Mouse (Mus musculus): Measurements from ENCODE around the gene Plcb4.

The Plcb4 gene

DNA sequence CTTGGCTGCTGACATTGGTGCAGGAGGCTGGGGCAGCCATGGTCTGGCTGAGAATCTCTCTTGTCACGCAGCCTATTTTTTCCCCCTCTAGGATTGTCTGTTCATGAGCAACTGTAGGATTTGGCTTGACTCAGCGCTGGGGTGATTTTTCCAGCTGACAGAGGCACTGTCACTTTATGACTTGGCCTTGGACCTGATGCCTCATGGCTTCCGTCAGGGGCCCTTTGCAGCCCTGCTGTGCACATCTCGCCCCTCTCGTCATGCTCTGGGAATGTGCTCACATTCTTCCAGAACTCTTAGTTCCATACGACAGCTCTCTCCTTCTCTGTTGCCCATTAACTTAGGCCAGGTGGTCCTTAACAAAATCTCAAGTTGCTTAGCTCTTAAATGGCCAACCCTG lies 152.0 kb downstream of the Plcb4 start:
- DNase-seq (ENCODE audit: low read depth), result no peak

DNA sequence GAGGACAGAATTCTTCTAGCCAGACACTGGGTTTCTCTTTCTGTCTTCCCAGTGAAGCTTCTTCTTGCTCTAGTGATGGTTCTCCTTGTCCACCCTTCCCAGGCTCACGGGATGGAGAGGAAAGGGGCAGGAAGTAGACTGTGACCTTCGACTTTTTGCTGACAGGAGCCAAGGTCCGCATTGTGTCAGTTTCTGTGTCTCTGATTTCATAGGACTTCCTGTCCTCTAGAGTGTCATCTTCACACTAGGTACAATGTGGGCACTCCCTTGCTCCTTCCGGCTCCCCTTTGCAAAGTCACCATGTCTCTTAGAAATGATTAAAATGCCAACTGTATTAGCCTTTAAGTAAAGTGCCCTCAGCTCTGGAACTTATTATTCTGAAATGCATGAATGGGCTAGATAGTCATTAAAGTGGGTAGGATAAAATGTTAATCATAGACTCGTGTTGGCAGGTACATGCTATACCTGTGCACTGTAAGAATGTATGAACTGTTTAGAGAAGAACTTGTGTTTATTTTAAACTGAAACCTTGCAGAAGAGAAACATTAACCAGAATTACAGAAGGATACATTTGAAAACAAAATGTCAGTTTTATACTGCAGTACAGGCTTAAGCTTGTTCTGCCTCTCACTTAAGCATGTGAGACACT lies 152.8 kb downstream of the Plcb4 start:
- no peak for DNase-seq (ENCODE audit: low read depth)

DNA sequence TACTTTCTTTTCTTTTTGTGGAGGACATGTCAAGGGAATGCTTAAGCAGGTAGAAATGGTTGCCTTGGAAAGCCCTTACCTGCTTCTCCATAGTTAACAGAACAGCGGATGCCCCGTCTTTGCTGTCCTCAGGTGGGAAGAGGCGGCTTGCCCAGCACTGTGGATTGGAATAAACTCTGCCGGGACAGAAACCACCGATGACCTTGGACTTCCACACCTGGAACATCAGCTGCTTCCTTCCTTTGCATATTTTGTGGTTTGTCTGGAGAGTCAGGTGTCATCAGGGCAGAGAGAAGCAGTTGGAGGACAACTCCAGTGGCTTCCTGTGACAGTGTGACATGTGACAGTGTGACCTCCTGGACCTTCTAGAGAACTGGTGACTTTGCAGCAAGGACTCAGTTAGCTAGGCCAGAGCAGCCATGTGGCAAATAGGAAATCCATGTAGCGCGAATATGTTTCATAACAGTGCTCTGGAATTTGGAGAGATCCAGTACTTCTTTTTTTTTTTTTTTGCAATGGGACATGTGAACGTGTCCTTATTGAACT lies 154.0 kb downstream of the Plcb4 start:
- no peak for DNase-seq (ENCODE audit: low read depth)

DNA sequence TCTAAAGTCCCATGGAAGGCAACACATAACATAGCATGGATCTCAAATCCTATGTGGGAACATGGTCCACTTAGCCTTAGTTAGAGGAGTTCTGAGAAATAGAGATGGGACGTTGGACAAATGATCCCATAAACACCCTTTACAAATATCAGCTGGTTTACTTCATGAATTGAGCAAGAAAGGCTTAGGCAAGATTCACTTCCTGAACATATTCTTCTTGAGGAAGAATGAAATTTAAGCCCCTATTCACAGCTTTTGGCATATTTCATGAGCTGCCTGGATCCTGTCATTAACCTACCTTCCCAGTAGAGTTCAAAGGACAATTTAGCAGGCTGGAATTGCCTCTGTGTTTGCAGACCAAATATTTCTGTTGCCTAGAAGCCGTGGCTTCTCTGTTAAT lies 161.9 kb downstream of the Plcb4 start:
- DNase-seq (ENCODE audit: low read depth), result no peak

DNA sequence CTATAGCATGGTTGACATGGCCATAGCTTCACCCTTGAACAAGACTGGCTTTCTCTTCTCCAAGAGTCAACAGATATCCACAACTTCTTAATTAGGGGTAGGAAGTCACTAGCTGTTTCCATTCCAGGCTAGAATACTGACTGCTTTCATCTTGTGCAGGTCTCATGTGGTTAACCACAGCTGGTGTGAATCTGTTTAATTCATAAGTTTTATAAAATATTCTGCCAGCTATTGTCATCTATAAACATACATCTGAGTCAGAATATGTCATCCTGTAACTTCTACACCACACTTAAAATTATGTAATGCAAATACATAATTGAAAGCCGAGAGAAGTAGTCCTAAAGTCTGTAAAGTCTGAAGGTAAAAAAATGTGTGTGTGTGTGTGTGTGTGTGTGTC lies 164.9 kb downstream of the Plcb4 start:
- DNase-seq (ENCODE audit: low read depth), result no peak

DNA sequence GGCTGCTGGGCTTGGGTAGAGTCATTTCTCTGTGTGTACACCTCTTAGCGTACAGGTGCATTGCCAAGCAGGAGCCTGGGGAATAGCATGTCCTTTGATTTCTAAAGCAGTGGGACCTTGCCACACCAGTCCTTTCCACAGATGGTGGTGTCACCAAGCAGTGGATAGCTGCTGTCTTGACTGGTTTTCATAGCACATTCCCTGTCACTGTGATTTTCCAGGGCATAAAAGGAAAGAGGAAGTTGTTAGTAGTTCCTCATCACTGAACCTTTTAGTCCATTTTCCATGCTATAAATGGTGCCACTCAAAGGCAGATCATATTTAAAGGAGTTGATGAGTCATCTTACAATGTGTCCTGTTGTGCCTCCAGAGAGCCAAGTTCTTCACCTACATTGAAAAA lies 165.9 kb downstream of the Plcb4 start:
- no peak for DNase-seq (ENCODE audit: low read depth)

DNA sequence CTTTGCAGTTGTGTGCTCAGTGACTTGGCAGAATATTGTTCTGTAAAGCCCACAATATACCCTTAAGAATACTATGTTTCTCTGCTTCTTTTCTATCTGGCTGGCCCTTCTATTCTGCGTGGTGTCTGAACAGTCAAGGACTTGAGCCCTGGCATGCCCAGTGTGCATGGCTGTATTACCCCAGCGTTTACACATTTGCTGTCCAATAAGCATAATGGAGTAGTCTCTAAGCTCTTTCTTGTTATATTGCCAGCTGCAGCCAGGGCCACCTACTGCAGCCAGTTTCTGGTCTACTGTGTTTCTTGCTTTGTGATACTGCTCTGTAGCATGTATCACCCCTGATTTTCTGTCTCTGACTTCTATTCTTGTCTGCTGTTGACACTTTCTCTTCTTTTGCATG lies 166.8 kb downstream of the Plcb4 start:
- DNase-seq (ENCODE audit: low read depth), result no peak

DNA sequence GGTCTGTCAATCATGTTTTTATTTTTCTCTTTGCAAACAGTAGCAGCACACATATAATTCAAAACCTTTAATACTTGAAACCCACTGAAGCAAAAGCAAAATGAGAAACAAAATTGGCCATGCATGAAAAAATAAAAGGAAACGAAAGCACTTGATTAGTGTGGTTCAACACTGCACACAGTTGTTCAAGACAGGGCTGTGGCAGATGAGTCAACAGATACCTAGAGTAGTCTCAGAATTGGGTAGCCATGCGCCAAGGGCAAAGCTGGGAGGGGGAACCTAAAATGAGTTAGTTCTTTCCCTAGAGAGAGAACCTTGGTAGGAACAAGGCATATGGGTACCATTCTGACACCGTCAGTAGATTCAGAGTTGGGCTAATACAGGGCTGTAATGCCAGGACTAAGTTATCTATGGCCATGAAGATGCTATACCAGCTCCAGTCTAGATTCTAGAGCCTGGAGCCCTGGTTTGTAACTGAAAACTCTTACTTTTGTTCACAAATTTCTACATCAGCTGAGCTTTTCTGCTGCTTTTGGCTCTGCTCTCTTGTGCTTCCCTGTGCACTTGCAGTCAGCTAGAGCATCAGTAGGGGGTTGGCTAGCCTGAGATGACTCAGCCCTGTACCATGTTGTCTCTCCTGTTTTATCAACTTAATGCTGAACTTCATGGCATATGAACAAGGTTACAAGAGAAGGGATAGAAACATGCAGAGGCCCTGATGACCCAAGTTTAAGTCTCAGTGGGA lies 168.0 kb downstream of the Plcb4 start:
- DNase-seq (ENCODE audit: low read depth), result no peak

DNA sequence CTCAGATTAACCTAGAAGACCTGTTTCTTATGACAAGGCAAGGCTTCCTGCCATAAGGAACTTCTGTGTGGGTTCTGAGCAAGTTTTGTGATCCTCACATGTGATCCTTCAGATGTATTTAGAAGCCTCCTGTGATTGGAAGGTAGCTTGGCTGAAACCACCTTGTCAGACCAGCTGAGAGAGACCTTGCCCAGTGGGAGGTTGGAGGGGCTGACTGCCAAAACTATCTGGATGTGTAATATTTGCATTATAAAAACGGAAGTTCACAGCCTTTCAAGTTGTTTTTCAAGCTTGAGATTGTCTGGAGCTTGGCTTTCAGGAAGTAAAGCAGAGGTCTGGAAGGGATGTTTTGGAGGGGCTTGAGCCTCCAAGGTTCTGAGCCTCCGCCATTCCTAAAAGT lies 169.6 kb downstream of the Plcb4 start:
- DNase-seq (ENCODE audit: low read depth), result no peak

DNA sequence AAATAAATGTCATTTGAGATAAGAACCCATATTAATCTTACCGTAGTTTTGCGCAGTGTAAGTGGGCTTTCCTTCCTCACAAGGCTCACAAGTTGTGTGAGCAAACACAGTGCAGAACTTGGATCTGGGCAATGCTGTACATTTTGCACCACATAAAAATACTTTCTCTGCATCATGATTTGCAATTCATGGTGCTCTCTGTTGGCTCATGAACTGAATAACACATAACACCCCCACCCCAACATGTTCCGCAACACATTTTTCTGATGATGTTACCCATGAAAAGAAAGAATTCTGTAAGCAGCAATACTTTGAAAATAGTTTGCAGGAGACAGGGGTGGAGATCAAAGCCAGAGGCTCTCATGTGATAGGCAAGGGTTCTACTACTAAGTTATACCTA lies 174.9 kb downstream of the Plcb4 start:
- no peak for DNase-seq (ENCODE audit: low read depth)

DNA sequence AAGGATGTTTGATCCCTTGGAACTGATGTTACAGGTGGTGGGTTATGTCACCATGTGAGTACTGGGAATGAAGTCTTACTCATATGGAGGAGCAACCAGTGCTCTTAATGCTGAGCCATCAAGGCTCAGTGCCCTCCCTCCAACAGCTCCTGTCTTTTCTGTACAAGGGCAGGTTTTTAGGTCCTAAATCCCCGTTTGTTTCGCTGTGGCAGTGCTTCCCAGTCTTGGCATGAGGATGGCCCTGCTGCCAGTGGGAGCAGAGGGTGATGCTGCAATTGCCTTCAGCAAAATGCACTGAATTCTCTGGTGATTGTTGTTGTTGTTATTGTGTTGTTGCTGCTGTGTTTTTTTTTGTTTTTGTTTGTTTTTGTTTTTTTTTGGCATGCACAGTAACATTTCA lies 175.6 kb downstream of the Plcb4 start:
- no peak for DNase-seq (ENCODE audit: low read depth)

DNA sequence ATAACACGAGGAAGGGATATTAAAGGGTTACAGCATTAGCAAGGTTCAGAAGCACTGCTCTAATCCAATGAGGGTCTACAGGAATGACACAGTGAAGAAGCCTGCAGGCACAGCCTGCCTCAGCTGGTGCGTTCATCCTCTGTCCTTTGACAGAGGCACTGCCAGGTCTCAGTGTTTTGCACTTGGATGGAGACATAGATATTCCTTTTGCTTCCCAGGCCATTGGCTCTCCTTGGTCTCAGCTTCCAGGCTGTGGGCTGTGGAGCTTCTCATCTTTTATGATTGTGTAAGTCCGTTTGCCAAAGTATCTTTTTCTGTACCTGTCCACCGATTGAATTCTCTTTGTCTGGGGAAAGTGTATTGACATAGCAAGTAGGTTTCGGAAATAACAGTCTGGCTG lies 177.1 kb downstream of the Plcb4 start:
- no peak for DNase-seq (ENCODE audit: low read depth)

DNA sequence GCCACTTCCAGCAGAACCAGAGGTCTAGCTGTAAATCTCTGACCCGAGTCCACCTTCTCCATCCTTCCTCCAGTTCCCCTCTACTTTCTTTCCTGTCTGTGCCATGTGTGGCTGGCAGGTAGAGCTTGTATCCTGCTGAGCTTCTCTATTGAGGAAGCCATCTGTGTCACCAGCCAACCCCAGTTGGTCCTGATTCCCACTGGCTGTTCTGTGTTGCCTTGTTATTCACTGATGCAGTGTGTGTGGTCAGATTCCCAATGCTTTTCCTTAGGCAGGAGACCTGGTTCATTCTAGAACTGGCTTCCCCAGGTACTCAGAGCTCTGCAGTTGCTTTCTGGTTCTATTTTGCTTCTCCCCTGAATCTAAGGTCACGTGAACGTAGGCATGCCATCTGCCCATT lies 177.6 kb downstream of the Plcb4 start:
- no peak for DNase-seq (ENCODE audit: low read depth)

DNA sequence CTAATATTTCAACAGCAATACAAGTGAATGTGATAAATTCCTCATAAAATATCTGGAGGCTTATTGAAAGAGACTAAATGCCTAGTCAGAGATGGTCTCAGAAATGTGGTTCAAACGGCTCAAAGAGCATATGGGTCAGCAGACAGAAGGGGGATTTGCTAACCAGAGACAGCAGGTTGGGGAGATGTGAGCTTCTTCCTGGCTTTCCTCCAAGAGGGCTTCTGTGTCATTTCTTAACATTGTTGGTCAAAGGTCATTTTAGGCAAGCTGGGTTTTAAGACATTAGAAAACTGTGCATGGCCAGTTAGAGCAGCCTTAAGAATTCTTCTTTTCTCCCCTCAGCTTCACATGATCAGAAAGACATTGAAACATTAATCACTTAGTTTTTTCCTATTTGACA lies 178.9 kb downstream of the Plcb4 start:
- no peak for DNase-seq (ENCODE audit: low read depth)

DNA sequence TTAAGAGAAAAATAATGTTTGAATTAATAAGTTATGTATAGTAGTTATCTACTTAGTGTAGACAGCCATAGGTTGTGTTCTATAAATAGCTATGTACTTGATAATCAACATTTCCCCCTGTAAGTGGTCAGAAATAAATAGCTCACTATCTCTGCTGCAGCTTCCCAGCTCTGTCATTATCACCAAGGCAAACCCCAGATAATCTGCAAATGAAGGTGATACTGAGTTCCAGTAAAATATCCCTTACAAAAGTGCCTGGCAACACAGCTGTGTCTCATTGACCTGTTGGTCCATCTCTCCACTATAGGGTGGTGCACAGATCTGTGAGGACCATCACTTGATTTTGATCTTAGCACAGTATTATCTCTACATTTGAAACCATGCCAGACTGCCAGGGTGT lies 179.3 kb downstream of the Plcb4 start:
- no peak for DNase-seq (ENCODE audit: low read depth)

DNA sequence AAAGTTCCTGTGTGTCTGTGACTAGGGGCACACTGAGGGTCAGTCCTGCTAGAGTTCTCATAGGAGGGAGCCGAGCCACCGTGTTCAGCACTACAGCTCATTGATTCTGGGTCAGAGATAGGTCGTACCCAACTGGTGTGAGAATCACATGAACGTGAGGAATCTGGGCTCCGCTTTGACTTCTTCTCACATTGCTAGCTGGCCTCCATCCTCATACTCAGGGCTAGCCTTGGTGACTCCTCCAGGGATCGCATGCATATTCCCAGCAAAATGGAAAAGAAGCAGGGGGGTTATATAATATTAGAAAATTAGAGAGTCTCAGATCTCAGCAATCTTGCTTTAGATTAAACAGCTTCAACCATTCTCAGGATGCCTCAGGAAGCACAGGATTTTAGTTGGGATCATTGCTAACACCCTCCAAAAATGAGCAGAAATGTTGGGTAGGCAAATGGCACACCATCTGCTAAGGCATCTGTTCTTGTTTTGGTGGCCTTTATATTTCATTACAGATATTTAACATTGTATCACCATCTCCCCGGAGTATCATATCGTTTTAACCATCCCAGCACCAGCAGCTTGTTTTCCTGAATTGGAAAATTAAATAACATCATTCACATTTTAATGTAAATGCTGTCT lies 180.0 kb downstream of the Plcb4 start:
- DNase-seq (ENCODE audit: low read depth), result no peak

DNA sequence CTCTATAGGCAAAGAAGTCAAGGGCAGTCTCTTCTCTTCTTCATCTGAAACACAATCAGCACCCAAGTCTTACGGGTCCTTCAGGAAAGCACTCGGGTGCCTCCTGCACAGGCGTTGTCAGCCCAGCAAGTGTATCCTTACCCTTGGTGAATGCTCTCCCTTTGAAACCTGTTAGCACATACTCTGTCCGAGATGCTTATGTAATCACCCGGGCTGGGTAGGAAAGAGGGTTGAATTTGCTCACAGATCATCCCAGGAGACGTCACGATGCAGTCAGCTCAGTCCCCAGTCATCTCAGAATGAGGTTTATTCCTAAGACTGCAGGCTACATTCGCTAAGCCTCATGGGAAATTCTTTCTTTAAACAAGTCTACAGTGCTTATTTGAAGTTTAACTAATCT lies 184.9 kb downstream of the Plcb4 start:
- no peak for DNase-seq (ENCODE audit: low read depth)

DNA sequence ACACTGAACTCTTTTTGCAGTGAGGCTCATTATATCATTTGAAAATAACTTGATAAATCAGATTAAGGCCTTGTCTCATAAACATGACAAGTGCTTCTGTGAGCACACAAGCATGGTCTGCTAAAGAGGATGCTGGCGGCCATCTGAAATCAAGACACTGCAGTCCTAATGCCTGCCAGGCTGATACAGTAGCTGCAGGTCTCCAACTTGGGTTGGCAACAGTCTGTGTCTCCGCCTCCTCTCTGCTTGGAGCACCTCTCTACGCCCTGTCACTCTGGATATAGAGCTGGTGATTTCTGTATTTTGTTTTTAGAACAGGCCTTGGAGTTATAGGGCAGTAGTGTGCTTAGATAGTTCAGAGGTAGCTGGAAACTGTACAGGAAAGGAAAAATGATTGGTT lies 188.1 kb downstream of the Plcb4 start:
- DNase-seq (ENCODE audit: low read depth), result no peak

DNA sequence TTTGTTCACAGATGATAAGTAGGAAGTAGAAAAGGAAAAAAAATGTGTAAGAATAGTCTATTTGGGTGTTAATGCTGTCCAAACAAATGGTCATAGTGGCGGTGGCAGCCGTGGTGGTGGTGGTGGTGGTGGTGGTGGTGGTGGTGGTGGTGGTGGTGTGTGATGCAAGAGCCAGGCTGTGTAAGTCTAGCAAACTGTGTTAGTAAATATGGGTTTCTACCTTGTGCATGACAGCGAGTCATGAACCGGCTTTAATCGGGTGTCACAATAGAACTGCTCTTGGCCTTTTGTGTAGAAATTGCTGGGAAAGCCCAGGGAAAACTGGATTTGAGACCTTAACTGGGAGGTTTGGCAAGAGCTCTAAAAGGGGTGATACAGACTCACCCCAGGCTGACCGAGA lies 188.9 kb downstream of the Plcb4 start:
- no peak for DNase-seq (ENCODE audit: low read depth)

DNA sequence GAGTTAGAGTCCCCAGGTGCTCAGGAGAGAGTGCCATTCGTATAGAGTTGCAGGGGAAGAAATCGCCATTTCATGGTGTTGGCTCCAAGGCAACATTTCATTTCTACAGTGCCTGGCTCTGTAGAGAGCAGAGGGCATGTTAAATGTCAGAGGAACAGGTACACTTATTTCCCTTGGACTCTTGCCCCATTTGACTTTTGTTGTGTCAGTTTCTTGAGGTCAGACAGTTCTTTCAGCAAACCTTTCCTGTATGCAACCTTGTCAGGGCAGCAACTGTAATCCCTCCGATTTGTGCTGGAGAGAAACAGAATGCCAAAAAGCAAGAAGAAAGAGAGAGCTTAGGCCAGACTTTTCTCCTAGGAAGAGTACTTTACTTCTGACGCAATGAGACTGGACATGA lies 189.4 kb downstream of the Plcb4 start:
- no peak for DNase-seq (ENCODE audit: low read depth)

DNA sequence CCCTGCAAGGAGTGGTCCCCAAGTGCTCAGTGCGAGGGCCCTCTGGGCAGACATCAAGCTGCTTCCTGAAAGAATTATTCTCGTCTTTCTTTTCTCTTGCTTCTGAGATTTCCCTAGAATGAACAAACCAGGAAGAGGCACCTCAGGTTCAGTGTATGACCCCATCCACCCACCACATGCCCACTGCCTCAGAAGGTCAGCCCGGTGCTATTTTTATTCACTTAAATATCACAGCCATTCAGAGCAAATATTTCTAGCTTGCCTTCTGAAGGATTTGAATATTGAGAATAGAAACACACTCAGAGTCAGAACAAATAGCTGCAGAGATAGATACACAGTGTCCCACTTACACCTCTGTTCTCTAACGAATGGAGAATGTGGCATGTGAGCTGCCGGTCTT lies 193.2 kb downstream of the Plcb4 start:
- no peak for DNase-seq (ENCODE audit: low read depth)

DNA sequence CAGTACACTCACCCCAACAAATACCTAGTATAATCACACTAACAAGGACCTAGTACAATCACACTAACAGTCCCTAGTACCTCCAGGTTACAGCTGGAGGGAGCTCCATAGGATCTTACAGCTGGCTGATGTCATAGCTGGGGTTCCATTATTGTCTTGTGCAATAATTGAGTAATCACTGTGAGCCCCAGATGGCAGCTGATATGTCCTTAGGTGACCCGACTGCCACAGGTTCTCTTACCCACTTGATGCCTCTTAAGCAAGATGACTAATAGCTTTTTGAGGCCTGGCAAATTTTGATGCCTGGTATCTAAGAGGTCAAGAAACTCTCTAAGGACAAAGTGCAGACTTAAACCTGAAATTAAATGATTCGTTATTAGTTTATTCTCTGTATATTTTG lies 194.3 kb downstream of the Plcb4 start:
- DNase-seq (ENCODE audit: low read depth), result no peak

DNA sequence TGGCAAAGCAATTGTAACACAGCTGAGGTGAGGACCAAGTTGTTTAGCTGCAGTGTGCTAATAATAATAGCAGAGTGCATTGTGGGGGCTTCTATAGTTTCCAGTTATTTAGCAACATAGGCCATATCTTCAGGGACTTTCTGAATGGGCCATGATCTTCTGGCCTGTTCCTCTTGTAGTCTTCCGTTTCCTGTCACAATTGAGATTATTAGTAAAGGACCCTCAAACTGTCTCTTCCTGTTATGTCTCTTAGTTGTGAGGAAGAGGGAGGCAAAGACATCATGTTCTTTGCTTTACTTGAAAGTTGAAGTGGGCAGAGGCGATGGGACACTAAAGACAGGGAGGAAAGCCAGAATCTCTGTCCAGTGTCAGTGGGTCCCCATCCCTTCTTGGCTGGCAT lies 195.2 kb downstream of the Plcb4 start:
- DNase-seq (ENCODE audit: low read depth), result no peak

All from c-Kit-positive CD71-negative TER-119-negative erythroid progenitor cells, embryonic 14.5 days (primary cell).